Mouse (Mus musculus) thymus, postnatal 14 days (tissue): Measurements from ENCODE around the gene Disp1.

Experiments
- DNase-seq: peaks from one replicate; pipeline ENCODE4 v3.0.0; 2021

Disp1 gene

DNA sequence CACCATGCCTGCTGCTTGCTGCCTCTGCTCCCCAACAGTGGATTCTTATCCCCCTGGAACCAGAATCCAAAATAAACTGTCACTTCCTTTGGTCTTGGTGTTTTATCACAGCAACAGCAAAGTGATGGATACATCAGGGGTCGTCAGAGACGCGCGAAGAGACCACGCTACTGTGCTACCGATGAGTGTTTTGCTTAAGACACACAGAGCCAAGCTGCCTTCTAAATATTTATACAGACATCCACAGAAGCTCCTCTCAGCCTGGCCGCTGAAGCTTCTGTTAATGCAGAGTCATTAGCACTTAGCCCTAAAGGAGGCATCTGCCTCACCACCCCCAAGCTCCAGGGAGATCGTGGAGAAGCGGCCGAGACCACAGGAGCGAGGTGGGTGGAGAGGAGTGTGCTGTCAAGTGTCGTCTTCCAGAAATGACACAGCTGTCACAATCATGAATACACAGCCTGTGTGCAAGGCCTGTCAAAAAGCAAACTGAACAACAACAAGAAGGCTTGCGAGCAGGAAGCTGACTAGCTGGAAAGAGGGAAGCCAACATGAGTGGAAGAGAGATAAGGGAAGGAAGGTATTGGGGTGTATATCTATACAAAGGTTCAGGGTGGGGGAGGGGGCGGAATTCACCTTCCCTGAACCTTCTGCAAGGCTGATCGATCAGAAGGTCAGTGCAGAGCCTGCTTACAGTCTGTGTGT is 146.1 kb downstream of the Disp1 start:
- DNase-seq, result no peak

DNA sequence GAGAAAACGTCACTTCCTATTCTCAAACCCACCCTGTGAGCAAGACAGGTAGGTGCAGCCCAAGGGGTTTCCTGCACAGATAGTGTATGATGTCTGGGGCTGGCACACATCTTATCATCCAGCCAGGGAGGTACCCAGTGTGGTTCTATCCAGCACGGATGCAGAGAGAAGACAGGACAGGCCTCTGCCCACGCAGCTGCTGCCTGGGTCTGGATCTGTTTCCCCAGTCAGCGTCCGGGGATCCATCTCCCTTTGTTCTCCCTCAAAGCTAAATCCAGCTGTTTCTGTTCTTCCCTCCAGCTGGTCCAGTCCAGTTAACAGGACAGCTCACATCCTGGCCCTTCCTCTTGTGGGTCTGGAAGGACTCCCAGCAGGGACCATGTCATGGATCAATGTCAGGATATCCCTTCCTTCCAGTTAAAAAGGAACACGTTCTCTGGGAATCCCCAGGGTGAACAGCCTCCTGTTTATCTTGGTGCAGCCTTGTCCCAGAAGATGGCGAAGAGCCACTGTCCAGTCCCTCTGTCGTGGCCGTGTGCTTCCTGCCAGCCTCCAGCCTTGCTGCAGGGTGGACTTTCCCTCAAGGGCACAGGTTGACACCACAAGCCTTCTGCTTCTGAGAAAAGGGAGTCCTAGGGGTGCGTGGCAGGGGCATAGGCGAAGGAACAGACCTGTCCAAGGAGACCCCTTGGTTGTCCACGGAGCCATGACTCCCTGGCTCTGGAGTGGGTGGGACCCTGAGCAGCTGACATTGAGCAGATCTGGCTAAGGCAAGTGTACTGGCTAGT is 148.9 kb downstream of the Disp1 start:
- DNase-seq, result no peak

DNA sequence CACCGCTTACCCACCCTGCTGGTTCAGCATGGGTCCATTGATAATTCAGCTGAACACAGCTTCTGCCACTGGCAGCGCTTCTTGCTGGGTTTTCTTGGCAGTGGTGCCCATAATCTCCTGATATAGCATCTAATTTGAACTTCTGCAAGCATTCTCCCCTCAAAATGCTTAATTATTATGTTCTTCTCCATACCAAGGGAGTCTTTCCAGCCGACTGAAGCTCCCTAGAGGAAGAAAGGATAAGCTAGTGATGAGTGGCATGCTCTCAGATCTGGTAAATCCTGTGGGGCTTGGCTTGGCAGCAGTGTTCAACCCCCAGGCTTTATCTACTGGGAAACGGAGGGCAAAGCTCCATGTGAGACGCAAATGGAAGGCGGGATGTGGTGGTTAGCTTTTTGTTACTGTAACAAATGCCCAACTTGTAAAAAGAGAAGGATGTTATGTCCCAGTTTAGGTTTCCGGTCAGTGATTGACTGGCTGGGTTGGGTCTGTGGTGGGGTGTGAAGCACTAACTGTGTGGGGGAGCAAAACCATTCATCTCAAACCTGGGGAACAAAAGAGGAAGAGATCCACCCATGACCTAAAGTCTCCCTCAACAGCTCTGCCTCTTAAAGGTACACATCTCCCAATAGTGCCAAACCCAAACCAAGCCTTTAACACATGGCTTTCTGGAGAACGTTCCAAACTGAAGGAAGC is 151.2 kb downstream of the Disp1 start:
- DNase-seq, result no peak

DNA sequence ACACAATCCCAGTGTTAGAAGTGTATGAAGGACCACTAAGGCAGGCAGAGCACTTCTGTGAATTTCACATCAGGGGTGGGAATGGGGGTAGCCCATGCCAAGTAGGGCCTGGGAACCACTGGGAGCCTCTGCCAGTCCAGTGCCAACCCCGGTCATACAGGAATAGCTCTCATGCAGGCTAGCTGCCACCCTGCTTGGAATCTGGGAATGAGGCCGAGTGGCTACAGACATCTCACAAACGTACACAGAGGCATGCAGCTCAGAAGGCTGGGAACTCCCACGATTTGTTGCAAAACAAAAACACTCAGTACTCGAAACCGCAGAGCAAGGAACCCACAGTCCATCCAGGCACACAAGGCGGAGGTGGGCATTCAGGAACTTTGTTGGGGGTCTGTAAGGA is 153.5 kb downstream of the Disp1 start:
- DNase-seq, result no peak

DNA sequence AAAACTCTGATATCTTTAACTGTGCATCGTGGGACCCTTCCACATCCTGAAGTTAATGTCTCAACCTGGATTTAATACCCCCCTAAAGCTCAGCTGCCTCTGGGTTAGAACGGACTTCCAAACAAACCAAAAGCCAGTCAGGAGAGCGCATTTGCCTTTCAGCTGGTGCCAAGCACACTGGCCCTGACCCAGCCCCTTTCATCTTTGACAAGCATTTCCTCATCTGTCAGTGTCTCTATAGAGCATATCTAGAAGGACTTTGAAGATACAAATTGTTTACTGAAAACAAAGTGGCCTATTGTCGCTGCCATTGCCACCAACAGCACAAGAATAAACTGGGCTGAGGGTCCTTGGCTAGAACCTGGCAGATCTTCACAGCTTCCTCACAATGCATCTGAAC is 154.3 kb downstream of the Disp1 start:
- no peak for DNase-seq

DNA sequence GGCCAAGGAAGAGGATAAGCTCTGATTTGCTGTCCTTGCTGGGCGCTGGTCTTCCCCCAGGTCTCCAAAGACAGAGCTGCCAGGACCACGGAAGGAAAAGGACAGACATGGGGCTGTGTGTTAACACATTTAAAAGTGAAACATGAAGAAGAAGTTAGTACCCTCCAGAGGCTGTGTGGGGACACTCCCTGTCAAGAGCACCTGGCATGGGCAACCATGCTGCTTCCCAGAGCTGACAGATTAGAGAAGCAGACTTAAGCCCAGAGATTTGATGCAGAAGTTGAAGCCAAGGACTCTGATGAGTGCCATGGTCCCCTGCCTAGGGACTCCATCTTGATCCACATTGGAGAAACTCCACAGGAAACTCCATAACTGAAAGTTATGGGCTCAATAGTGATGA is 160.7 kb downstream of the Disp1 start:
- no peak for DNase-seq

DNA sequence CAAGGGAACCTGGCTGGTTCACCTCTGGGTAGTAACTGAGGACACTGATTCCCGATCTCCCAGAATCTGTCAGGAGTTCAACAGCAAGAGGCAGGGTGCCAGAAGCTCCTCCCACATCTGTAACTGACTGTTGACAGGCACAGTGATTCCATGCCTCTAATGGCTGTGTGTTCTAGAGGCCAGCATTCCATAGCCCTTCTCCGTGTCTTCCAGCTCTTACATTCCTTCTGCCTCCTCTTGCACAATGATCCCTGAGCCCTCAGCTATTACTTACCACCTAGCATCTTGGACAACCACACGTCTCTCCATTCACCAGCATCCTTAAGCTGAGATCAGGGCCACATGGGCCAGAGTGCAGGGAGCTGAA is 165.1 kb downstream of the Disp1 start:
- DNase-seq, result no peak

DNA sequence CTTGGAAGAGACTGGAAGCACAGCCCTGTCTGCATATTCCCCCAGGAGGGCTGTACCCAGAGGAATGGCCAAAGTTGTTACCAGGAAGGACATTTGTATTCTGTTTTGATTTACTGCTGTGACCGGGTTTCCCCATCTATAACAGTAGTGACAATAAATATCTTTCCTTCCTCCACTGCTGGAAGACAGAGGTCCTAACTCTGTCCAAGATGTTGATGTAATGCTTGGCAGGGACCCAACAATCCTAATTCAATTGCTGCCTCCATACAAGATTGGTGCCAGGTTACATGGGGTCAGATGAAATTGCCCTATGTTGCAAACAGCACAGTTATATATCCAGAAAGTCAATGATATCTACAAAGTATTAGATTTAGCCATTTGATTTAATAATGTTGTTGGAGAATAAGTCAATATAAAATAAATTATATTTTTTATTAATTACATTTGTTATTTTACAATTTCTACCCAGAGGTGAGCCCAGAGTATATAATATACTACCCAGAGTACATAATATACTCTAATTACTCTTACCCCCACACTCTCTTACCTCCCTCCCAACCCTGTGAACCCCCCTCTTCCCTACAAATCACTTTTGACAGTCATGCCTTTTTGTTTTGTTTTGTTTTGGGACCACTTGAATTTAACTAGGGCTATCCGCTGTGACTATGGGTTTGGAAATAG is 165.6 kb downstream of the Disp1 start:
- no peak for DNase-seq

DNA sequence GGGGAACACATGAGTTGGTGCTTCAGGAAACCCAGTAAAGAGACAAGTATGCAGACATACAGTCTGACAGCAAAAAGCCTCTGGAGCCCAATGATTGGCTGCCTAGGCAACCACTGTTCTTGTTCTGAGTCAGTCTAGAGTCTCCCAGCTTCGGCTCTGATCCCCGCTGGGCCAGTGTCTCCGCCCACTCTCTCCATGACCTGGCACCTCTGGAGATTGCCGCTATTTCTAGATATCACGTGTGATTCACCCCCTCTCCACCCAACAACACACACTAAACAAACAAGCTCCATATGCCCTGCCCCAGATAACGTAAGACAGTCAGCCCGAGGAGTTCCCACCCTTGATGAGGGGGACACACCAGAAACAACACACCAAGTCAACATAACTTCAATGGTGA is 168.7 kb downstream of the Disp1 start:
- DNase-seq, result no peak

DNA sequence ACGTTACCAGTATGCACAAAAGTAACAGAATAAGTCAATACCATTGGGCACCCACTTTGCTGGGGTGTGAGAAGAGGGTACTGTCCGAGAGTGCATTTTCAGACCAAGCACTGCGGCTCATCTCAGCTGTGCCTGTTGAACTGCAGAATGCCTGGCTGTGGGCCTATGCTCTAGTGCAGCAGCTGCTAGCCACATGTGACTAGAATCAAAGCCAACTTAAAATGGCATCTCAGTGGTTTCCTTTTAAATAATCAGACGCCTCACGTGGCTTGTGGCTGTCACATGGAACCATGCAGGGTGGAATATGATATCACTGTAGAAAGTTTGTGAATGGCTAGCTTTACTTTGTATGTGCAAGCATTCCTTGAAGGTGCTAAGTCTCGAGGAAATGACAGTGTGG is 172.0 kb downstream of the Disp1 start:
- DNase-seq, result no peak

DNA sequence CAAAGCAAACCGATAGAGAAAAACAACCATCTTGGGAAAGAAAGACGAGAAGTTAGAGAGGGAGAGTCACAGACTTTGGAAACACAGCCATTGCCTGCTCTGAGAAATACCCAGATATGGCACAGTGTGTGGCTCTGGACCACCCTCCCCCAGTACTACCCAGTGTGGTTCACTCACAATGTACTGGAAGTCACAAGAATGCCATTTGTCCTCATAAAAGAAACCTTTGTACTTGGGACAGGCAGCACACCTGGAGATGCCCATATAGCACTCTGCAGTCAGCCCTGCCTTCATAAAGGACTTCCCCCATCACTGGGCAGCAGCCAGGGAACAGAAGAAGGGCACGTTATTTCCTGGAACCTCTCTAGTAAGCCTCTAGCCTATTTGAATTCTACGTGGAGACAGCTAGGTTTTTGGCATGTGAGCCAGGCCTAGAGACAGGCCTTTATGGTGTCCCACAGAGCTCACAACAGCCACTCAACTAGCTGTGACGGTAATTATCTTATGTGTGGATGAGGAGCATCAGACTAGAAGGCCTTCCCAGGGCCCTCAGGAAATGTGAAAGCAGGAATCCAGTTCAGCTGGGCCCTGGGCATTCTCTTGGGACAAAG is 173.3 kb downstream of the Disp1 start:
- DNase-seq, result no peak

DNA sequence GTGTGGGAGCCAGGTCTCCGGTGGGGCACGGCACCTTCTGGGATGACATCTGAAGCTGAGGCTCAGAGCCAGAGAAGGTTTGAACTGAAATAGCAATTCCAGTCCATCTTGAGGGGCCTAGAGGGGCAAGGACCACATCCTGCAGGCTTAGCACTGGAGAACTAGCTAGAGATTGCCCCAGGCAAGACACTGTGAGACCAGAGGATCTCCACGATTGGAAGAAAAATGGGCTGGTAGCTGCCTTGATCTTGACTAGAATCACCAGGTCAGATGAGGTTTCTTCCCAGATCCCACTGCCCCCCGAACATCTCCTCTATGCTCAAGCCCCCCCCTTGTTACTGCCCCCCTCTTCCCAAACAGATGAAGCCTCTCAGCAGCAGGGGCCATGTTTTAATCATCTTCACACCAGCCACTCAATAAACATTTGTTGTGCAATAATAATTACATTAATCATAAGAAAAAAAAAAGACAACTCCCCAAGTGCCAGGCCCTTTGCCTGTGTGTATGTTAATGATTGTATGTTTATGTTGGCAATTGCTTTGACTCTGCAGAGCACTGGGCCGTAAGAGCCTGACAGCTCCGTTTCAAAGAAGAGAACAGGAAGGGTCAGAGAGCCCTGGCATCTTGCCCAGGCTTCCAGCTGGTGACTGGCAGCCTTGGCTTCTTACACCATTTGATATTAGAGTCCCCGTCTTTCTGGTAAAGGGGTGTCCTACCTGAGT is 174.0 kb downstream of the Disp1 start:
- DNase-seq, result no peak

DNA sequence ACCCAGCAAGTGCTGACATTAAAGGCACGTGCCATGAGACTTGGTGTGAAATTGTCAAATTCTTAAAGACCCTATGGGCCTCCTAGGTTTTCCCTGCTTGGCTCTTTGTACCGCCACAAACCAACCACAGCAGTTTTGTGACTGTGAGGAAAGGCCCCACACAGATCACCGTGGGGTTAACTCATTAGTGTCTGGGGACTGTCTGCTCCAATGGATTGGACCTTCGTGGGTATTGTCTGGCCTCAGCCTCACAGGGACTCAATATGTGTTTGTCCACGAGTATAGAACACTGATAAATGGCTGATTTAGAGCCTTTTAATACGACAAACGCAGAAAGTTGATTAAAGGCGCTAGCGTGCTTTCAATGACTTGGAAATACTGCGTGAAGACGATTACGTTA is 175.2 kb downstream of the Disp1 start:
- no peak for DNase-seq

DNA sequence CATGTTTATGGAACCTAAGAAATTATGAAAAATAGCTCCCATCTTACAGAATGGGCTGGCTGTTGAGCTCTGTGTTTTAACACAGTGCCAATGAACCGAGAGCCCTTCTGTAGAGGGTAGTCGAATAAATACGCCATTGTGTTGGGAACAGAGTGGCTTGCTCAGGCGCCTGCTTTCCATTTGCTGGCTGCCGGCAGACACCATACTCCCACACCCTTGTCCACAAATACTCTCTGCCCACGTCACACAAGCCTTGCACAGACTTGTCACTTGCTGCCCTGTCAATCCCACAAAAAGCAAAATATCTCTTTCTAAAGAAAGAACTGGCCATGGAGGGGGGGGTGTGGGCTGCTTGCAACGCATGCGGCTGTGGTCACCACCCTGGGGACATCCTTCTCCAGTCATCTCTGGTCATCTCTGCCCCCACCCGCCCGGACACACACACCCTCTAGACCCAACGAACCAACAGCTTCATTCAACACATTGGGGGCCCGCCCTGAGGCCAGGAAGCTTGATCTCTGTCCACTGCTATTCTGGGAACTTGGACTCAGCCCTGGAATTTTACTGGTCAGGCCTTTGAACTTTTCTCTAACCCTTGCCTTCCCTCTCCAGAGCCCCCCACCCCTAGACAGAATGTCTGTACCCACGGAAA is 178.0 kb downstream of the Disp1 start:
- no peak for DNase-seq

DNA sequence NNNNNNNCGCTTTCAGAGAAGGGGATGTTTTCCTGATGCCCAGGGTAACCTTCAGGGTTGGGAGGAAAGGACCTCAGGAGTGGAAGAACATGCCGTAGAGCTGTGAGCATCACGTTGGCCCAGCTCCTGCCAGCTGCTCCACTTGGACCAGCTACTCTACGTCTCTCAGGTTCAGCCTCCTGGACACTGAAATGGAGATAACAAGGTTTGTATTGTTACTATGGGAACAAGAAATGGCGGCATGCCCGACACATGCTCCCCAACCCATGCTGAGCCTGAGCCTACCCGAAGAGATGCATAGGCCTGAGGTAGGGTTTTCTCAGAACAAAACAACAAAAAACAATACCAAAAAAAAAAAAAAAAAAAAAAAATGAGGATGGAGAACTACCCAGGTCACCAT is 179.6 kb downstream of the Disp1 start:
- DNase-seq, result no peak

DNA sequence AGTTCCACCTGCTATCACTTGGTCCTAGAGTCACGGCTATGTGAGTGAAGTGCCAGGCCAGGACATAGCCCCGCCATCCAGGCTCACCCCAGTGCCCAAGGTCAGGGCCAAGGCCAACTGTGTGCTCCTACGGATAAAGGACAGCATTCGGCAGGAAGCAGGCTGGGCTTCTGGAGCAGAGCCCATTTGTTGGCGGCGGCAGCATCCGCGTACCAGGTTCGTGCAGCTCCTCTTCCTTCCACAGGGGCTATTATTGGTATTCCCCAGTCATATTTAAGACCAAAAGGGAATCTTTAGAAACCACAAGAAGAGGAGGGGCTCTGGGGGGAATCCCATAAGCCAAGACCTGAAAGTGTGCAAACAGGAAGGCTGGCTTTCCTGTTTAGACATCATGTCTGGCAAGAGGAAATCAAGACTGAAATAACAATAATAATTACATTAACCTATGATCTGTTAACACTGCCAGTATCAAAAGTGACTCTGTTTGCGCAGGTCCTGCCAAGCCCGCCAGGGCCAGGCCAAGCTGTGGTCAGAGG is 180.4 kb downstream of the Disp1 start:
- no peak for DNase-seq

DNA sequence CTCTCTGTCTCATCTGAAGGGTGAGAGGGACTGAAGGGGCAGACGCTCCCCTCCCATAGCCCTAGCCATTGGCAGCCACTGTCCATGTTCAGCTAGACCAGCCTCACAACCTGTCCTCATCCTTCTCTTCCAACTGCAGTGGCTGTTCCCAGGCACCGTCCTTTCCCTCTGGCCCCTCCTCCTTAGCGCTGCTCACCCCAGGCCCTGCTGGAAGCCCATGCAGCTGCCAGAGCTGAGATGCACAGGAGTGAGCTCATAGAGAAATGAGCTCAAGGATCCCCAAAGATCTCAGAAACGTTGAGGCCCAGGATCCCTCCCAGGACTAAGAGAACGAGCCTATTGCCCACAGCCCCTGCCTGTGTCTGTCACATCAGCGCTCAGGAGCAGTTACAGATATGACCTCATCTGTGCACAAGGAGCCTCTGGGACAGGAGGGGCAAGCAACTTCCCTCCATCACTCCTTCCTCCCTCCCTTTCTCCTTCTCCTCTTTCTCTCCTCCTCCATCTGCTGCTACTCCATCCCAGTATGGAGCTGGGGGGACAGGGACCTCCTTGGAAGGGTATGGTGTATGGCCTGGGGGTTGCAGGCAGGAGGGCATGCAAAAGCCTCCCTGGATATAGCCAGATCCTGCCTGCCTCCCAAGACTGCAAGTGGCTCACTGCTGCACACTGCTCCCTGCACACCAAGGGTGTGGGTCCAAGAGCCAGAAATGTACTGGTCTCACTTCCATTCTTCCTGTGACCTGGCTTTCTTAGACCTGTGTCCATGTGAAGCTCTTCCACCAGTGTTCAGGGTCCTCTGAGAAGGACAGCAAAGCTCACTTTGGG is 181.2 kb downstream of the Disp1 start:
- no peak for DNase-seq

DNA sequence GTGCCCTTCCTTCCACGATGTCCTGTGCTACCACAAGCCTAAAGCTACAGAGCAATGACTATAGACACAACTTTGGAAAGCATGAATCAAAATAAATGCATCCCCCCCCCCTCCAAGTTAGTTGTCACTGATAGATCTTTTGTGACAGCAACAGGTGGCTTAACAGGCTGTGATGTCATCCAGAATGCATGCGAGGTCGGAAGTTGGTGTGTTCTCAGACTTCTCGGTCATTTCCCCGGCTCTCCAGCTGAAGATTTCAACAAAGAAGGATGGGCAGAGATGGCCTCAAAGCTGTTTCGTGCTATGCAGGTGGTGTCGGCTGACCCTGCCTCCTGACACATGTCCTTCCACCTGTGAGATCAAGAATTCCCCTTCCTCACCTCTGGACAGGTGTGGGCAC is 181.9 kb downstream of the Disp1 start:
- no peak for DNase-seq
